Mouse (Mus musculus): Measurements from ENCODE around the gene Clns1a. TPM values are rescaled to one million over a fixed set of nuclear protein-coding genes. Genes with fewer than 3 reads are reported as not detected.

Clns1a gene
- polyA plus RNA-seq, 1 experiment: 9.9 TPM

GRCm38 (mm10) chr7:97726080-97726479 lies 29.6 kb downstream of the Clns1a start:
- TF ChIP-seq CTCF (IDR thresholded peaks at IDR 0.05; ENCODE audit: extremely low read depth, insufficient read length, insufficient replicate concordance, low read depth, low read length) (no peak), POLR2A (IDR thresholded peaks at IDR 0.05; ENCODE audit: low read depth, low read length) (no peak)

GRCm38 (mm10) chr7:97726778-97727177 lies 30.3 kb downstream of the Clns1a start:
- WGBS: 84% methylated on average over 7 of the region's 7 CpGs
- H3K4me3 ChIP-seq (ENCODE audit: low read depth, low read length): no peak overlapping the region
- peaks cover 3% of the 10 kb centered on the region; the same call in 1 of the 2 replicates for H3K4me1 ChIP-seq (ENCODE audit: control insufficient read depth, insufficient read depth, insufficient read length, low read length)
- H3K27me3 ChIP-seq (ENCODE audit: control insufficient read depth, insufficient read depth, low read length): no peaks in the 10 kb centered on the region
- H3K36me3 ChIP-seq (ENCODE audit: control insufficient read depth, insufficient read depth, low read length): peaks cover 16% of the 10 kb centered on the region
- no peak overlapping the region for H3K27ac ChIP-seq (ENCODE audit: insufficient read depth, low read depth, low read length)
- TF ChIP-seq POLR2A (IDR thresholded peaks at IDR 0.05; ENCODE audit: low read depth, low read length): no peak
- no peak for TF ChIP-seq CTCF (IDR thresholded peaks at IDR 0.05; ENCODE audit: extremely low read depth, insufficient read length, insufficient replicate concordance, low read depth, low read length)

More at GRCm38 (mm10) chr7:97726080-97726479, 29.6 kb downstream of the Clns1a start:
- Histone ChIP-seq H3K27me3 (ENCODE audit: control insufficient read depth, insufficient read depth, low read length) (no peaks in the 10 kb centered on the region), H3K36me3 (ENCODE audit: control insufficient read depth, insufficient read depth, low read length) (peaks cover 17% of the 10 kb centered on the region), H3K27ac (ENCODE audit: insufficient read depth, low read depth, low read length) (no peak overlapping the region), H3K4me1 (ENCODE audit: control insufficient read depth, insufficient read depth, insufficient read length, low read length) (peaks cover 3% of the 10 kb centered on the region; the same call in 1 of the 2 replicates), H3K4me3 (ENCODE audit: low read depth, low read length) (no peak overlapping the region)
- WGBS: 91% methylated on average over 7 of the region's 7 CpGs

- TF ChIP-seq POLR2A (IDR thresholded peaks at IDR 0.05; ENCODE audit: low read depth, low read length) (no peak), CTCF (IDR thresholded peaks at IDR 0.05; ENCODE audit: extremely low read depth, insufficient read length, insufficient replicate concordance, low read depth, low read length) (no peak)
- Histone ChIP-seq H3K27me3 (ENCODE audit: control insufficient read depth, insufficient read depth, low read length) (no peaks in the 10 kb centered on the region), H3K36me3 (ENCODE audit: control insufficient read depth, insufficient read depth, low read length) (peaks cover 13% of the 10 kb centered on the region), H3K4me1 (ENCODE audit: control insufficient read depth, insufficient read depth, insufficient read length, low read length) (peaks cover 3% of the 10 kb centered on the region; the same call in 1 of the 2 replicates), H3K27ac (ENCODE audit: insufficient read depth, low read depth, low read length) (no peak overlapping the region), H3K4me3 (ENCODE audit: low read depth, low read length) (no peak overlapping the region)
- WGBS: 87% methylated on average over 14 of the region's 14 CpGs
These were observed 32.5 kb downstream of the Clns1a start for GRCm38 (mm10) chr7:97728666-97729614.

GRCm38 (mm10) chr7:97730427-97730826 lies 34.0 kb downstream of the Clns1a start:
- Histone ChIP-seq H3K27ac (ENCODE audit: insufficient read depth, low read depth, low read length) (no peak overlapping the region), H3K36me3 (ENCODE audit: control insufficient read depth, insufficient read depth, low read length) (peaks cover 13% of the 10 kb centered on the region), H3K4me1 (ENCODE audit: control insufficient read depth, insufficient read depth, insufficient read length, low read length) (peaks cover 3% of the 10 kb centered on the region; the same call in 1 of the 2 replicates), H3K27me3 (ENCODE audit: control insufficient read depth, insufficient read depth, low read length) (no peaks in the 10 kb centered on the region), H3K4me3 (ENCODE audit: low read depth, low read length) (no peak overlapping the region)
- WGBS: 64% methylated on average over 3 of the region's 3 CpGs
- TF ChIP-seq CTCF (IDR thresholded peaks at IDR 0.05; ENCODE audit: extremely low read depth, insufficient read length, insufficient replicate concordance, low read depth, low read length) (no peak), POLR2A (IDR thresholded peaks at IDR 0.05; ENCODE audit: low read depth, low read length) (no peak)

- Histone ChIP-seq H3K4me1 (ENCODE audit: control insufficient read depth, insufficient read depth, insufficient read length, low read length) (peaks cover 3% of the 10 kb centered on the region; the same call in 1 of the 2 replicates), H3K27me3 (ENCODE audit: control insufficient read depth, insufficient read depth, low read length) (no peaks in the 10 kb centered on the region), H3K4me3 (ENCODE audit: low read depth, low read length) (no peak overlapping the region), H3K27ac (ENCODE audit: insufficient read depth, low read depth, low read length) (peak overlapping the region; percentile 46; the same call in 1 of the 2 replicates), H3K36me3 (ENCODE audit: control insufficient read depth, insufficient read depth, low read length) (no peaks in the 10 kb centered on the region)
- TF ChIP-seq POLR2A (IDR thresholded peaks at IDR 0.05; ENCODE audit: low read depth, low read length) (no peak), CTCF (IDR thresholded peaks at IDR 0.05; ENCODE audit: extremely low read depth, insufficient read length, insufficient replicate concordance, low read depth, low read length) (no peak)
- 60% methylated on average over 5 of the region's 5 CpGs for WGBS
These were observed 37.2 kb downstream of the Clns1a start for GRCm38 (mm10) chr7:97733606-97734005.

- Histone ChIP-seq H3K27me3 (ENCODE audit: control insufficient read depth, insufficient read depth, low read length) (no peaks in the 10 kb centered on the region), H3K36me3 (ENCODE audit: control insufficient read depth, insufficient read depth, low read length) (no peaks in the 10 kb centered on the region), H3K4me3 (ENCODE audit: low read depth, low read length) (peak overlapping the region; percentile 4; the same call in 1 of the 2 replicates), H3K27ac (ENCODE audit: insufficient read depth, low read depth, low read length) (peak overlapping the region; percentile 82), H3K4me1 (ENCODE audit: control insufficient read depth, insufficient read depth, insufficient read length, low read length) (peaks cover 7% of the 10 kb centered on the region; the same call in 1 of the 2 replicates)
- WGBS: 35% methylated on average over 8 of the region's 8 CpGs
- TF ChIP-seq CTCF (IDR thresholded peaks at IDR 0.05; ENCODE audit: extremely low read depth, insufficient read length, insufficient replicate concordance, low read depth, low read length): no peak
- no peak for TF ChIP-seq POLR2A (IDR thresholded peaks at IDR 0.05; ENCODE audit: low read depth, low read length)
These were observed 38.6 kb downstream of the Clns1a start for GRCm38 (mm10) chr7:97735021-97735420.

- Histone ChIP-seq H3K4me1 (ENCODE audit: control insufficient read depth, insufficient read depth, insufficient read length, low read length) (peaks cover 8% of the 10 kb centered on the region), H3K36me3 (ENCODE audit: control insufficient read depth, insufficient read depth, low read length) (no peaks in the 10 kb centered on the region), H3K27ac (ENCODE audit: insufficient read depth, low read depth, low read length) (peak overlapping the region; percentile 50; the same call in 1 of the 2 replicates), H3K27me3 (ENCODE audit: control insufficient read depth, insufficient read depth, low read length) (no peaks in the 10 kb centered on the region), H3K4me3 (ENCODE audit: low read depth, low read length) (peak overlapping the region; percentile 36; the same call in 1 of the 2 replicates)
- 34% methylated on average over 4 of the region's 4 CpGs for WGBS
- no peak for TF ChIP-seq CTCF (IDR thresholded peaks at IDR 0.05; ENCODE audit: extremely low read depth, insufficient read length, insufficient replicate concordance, low read depth, low read length)
- TF ChIP-seq POLR2A (IDR thresholded peaks at IDR 0.05; ENCODE audit: low read depth, low read length): no peak
These were observed 39.5 kb downstream of the Clns1a start for GRCm38 (mm10) chr7:97735886-97736420.

Data from small intestine, adult 2 months (tissue).